Mouse (Mus musculus): ENCODE measurements around the gene Sertad2.

DNA sequence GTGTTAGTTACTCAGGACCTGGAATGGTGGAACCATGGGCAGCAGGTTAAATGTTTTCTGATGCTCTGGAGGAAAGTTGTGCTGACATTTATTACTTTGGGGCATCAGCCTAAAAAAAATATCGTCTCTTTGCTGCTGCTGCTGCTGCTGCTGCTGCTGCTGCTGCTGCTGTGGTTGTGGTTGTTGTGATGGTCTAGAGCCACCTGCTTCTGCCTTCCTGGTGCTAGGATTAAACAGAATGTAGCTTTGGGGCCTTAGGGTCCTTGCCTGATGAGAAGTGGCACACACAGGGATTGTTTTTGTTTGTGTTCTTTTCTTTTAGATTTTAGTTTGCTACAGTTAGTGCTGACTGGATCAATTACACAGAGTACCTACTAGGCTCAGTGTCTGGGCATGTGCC lies 101.1 kb downstream of the Sertad2 start:
- TF ChIP-seq POLR2A (IDR thresholded peaks at IDR 0.05; ENCODE audit: insufficient read depth, low read depth, low read length): no peak
- no peak for TF ChIP-seq CTCF (IDR thresholded peaks at IDR 0.05; ENCODE audit: insufficient read depth, low read depth, low read length)

Measured in olfactory bulb, adult 2 months (tissue).